In genomic region chr6:55396176-55396575, GRCm38 (mm10) we compare ENCODE assay signal across 9 mouse cellular contexts. TPM values are rescaled to one million over a fixed set of nuclear protein-coding genes. Genes with fewer than 3 reads are reported as not detected.
A peak's percentile ranks its signal among the peaks of the same experiment; 100 is the strongest.
DNase-seq lines count a peak whose midpoint lies in the region; ATAC-seq lines count a peak whose summit lies in the region.
"Had no signal": no experiment of that assay in that cellular context is flagged by ENCODE, and none has a peak within 500 bp of the region (broad histone marks: within the 10 kb centered on the region; RNA-seq: fewer than 3 reads in every experiment).

No protein-coding gene starts in this region.

- H3K4me3 ChIP-seq in heart, embryonic 16.5 days (ENCODE audit: low read length): no peak overlapping the region
- no peak overlapping the region for H3K4me3 ChIP-seq in midbrain, embryonic 10.5 days

- peak; percentile 55 for ATAC-seq in heart, embryonic 16.5 days (replicated peaks; ENCODE audit: extremely low read depth, insufficient read depth, low FRiP score)

- H3K4me2 ChIP-seq in heart, embryonic 16.5 days (ENCODE audit: low read depth, low read length): no peak overlapping the region

- DNase-seq in layer of hippocampus, adult 11-12 months (ENCODE audit: low spot score): peak; percentile 63
- no peak for DNase-seq in layer of hippocampus, adult 18-20 months (ENCODE audit: low spot score in 2 of 2)
- DNase-seq in cerebellum, postnatal 36 days: peak; percentile 26 to 51
- peak; percentile 52 to 57 for DNase-seq in layer of hippocampus, adult 8-10 months (ENCODE audit: low spot score in 2 of 2)
- DNase-seq in midbrain, embryonic 10.5 days (ENCODE audit: low spot score): peak; percentile 23
- DNase-seq in spleen, postnatal 4 days (ENCODE audit: low spot score in 2 of 2): no peak
- DNase-seq in adrenal gland, adult 2 months: no peak

- WGBS in heart, embryonic 16.5 days: 39% methylated on average over 3 of the region's 3 CpGs
- WGBS in midbrain, embryonic 10.5 days: 59% methylated on average over 3 of the region's 3 CpGs

- peaks cover 14% of the 10 kb centered on the region for H3K27me3 ChIP-seq in heart, embryonic 16.5 days (ENCODE audit: control insufficient read depth, insufficient read depth, low read length)
- H3K27me3 ChIP-seq in midbrain, embryonic 10.5 days (ENCODE audit: low read depth, poor library complexity, severe bottlenecking): 0 out of 2 replicates have a peak, but pooled peaks cover 4% of the 10 kb centered on the region

- no peak overlapping the region for H3K9ac ChIP-seq in heart, embryonic 16.5 days (ENCODE audit: low read length)

- H3K27ac ChIP-seq in heart, embryonic 16.5 days (ENCODE audit: low read length): no peak overlapping the region
- H3K27ac ChIP-seq in midbrain, embryonic 10.5 days (replicated peaks): peak overlapping the region; percentile 69

- H3K9me3 ChIP-seq in heart, embryonic 16.5 days (replicated peaks; ENCODE audit: control insufficient read depth, low read length): no peaks in the 10 kb centered on the region
- H3K9me3 ChIP-seq in midbrain, embryonic 10.5 days (replicated peaks): no peaks in the 10 kb centered on the region

- H3K4me1 ChIP-seq in heart, embryonic 16.5 days (ENCODE audit: control insufficient read depth, insufficient read depth, low read length): peaks cover 6% of the 10 kb centered on the region; the same call in 1 of the 2 replicates
- peaks cover 41% of the 10 kb centered on the region for H3K4me1 ChIP-seq in midbrain, embryonic 10.5 days

- H3K36me3 ChIP-seq in heart, embryonic 16.5 days (ENCODE audit: control insufficient read depth, insufficient read depth): no peaks in the 10 kb centered on the region
- no peaks in the 10 kb centered on the region for H3K36me3 ChIP-seq in midbrain, embryonic 10.5 days

RNA-seq across cellular contexts. Expression of gene Ghrhr, which starts 20.1 kb away (rescaled TPM):
- not detected for total RNA-seq in layer of hippocampus, adult 18-20 months (2021)
- not detected in 2 replicates for polyA plus RNA-seq in heart, embryonic 16.5 days (2015; fragmentation: Nextera tagmentation; extraction: Ambion mirVana)
- not detected for total RNA-seq in layer of hippocampus, adult 8-10 months (2022)
- polyA plus RNA-seq in midbrain, embryonic 10.5 days (2016; fragmentation: Nextera tagmentation; extraction: Ambion mirVana): not detected in 2 replicates
- not detected for total RNA-seq in adrenal gland, adult 2 months (2021)
- not detected in 2 replicates for polyA plus RNA-seq in adrenal gland, adult 2 months (2012; rRNA removed)
- total RNA-seq: ES-E14 had no signal

RNA-seq across cellular contexts. Expression of gene Adcyap1r1, which starts 55.6 kb away (rescaled TPM):
- total RNA-seq in layer of hippocampus, adult 18-20 months (2021): 100 to 1,000 TPM; 133 to 142 TPM
- 2.5 and 3.0 TPM in 2 replicates for polyA plus RNA-seq in heart, embryonic 16.5 days (2015; fragmentation: Nextera tagmentation; extraction: Ambion mirVana)
- total RNA-seq in layer of hippocampus, adult 8-10 months (2022): 100 to 1,000 TPM; 130 to 163 (median 141) TPM
- 31.4 and 34.3 TPM in 2 replicates for polyA plus RNA-seq in midbrain, embryonic 10.5 days (2016; fragmentation: Nextera tagmentation; extraction: Ambion mirVana)
- total RNA-seq in adrenal gland, adult 2 months (2021): 10 to 100 TPM; 24.4 to 40.6 TPM
- 25.6 and 25.9 TPM in 2 replicates for polyA plus RNA-seq in adrenal gland, adult 2 months (2012; rRNA removed)

RNA-seq across cellular contexts. Expression of gene Aqp1, which starts 59.9 kb away (rescaled TPM):
- total RNA-seq in layer of hippocampus, adult 18-20 months (2021): 1 to 10 TPM in 1 of 2 experiments, under 1 TPM in 1; 0.43 to 1.2 TPM
- 59.2 and 62.7 TPM in 2 replicates for polyA plus RNA-seq in heart, embryonic 16.5 days (2015; fragmentation: Nextera tagmentation; extraction: Ambion mirVana)
- total RNA-seq in layer of hippocampus, adult 8-10 months (2022): 1 to 10 TPM in 2 of 4 experiments, under 1 TPM in 2; 0.19 to 1.3 (median 0.85) TPM
- 0.56 and 1.1 TPM in 2 replicates for polyA plus RNA-seq in midbrain, embryonic 10.5 days (2016; fragmentation: Nextera tagmentation; extraction: Ambion mirVana)
- 10 to 100 TPM; 35.1 to 85.4 TPM for total RNA-seq in adrenal gland, adult 2 months (2021)
- polyA plus RNA-seq in adrenal gland, adult 2 months (2012; rRNA removed): 135 and 204 TPM in 2 replicates

Comparison
In these comparisons a context has a peak if more than half of its experiments do, and no peak if none do; other contexts are left out.
1. DNase-seq: peak in layer of hippocampus, adult 11-12 months (single experiment), cerebellum, postnatal 36 days (2 of 2), layer of hippocampus, adult 8-10 months (2 of 2) and midbrain, embryonic 10.5 days (single experiment); none in layer of hippocampus, adult 18-20 months (0 of 2), spleen, postnatal 4 days (0 of 2) and adrenal gland, adult 2 months (single experiment).
2. RNA of gene Aqp1, which starts 59.9 kb away (total RNA-seq): 35.1 to 85.4 TPM in adrenal gland, adult 2 months; 0.19 to 1.3 TPM in layer of hippocampus, adult 8-10 months and 0.43 to 1.2 TPM in layer of hippocampus, adult 18-20 months; every median in the first group is over 10 times any median in the second.